Mouse (Mus musculus): Measurements from ENCODE around the gene Abracl.
A peak's percentile ranks its signal among the peaks of the same experiment; 100 is the strongest.

- TF ChIP-seq MAFK (IDR thresholded peaks at IDR 0.05; ENCODE audit: insufficient read depth, low read depth, low read length) = no peak
- TF ChIP-seq ZNF384 (IDR thresholded peaks at IDR 0.05; ENCODE audit: low read depth, low read length) = peak; percentile 72
- no peak for TF ChIP-seq CHD2 (IDR thresholded peaks at IDR 0.05; ENCODE audit: low read depth, low read length)
- no peak for TF ChIP-seq HCFC1 (IDR thresholded peaks at IDR 0.05; ENCODE audit: borderline replicate concordance, insufficient read depth, low read length)
- peak; percentile 23; the same call in 1 of the 2 replicates for TF ChIP-seq ZC3H11A (IDR thresholded peaks at IDR 0.05; ENCODE audit: borderline replicate concordance, low read depth, low read length)
These were observed 32.1 kb upstream of the Abracl start for GRCm38 (mm10) chr10:18055009-18055695.

Measured in ES-E14 (cell line).